Mouse (Mus musculus): ENCODE data around the gene Slc35f1.

Gene Slc35f1

DNA sequence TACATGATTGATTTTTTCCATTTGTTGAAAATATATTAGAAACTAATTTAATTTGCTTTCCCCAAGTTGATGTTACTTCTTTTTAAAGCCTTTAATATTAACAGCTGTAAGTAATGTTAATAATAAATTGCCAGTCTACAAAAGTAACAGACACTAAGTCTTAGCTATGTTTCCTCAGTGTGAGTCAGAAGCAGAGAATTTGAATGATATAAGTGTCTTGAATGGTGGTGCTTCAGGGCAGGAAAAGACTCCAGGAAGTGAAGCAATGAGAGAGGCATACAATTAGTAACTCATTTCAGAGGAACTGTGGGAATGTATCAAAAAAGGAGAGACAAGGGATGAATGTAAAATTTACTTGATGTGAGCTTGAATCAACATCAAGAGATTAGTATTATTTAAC is 244.3 kb downstream of the Slc35f1 start:
- no peak for DNase-seq

DNA sequence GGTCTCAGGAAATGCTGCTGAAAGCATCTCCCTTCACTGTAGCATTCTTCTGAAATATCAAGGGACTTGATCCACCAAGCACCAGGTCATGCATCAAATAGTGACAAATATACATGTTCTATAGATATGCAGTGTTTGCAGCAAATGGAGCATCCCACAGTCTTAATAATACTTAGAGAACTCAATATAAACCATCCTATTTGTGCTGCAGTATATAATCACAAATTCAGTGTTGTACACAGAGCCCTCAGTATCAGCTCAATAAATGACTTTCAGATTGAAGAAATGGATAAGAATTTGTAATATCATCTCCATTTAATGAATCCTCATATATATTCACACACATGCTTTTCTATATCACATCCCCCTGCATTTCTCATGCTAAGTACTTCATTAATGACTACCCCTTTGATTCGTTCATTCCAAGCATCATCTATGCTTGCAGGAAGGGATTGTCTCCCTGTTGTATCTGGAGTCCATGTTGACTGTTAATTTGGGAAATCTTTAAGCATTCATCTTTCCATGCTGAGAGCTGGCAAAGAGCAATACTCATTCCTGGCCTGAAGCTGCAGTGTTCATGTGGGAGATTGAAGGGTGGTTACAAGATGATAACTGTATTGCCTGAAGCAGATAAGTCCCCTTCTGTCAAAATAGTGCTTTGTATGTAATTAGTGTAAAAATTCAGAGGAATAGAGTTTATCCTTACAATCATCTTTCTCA is 249.9 kb downstream of the Slc35f1 start:
- DNase-seq = no peak

GRCm38 (mm10) chr10:52940831-52941216 is 250.5 kb downstream of the Slc35f1 start:
- DNase-seq = no peak

- no peak for DNase-seq
Measured at GRCm38 (mm10) chr10:52952581-52952980, 262.2 kb downstream of the Slc35f1 start.

GRCm38 (mm10) chr10:52956728-52957127 is 266.4 kb downstream of the Slc35f1 start:
- DNase-seq = no peak

GRCm38 (mm10) chr10:52979251-52979650 is 288.9 kb downstream of the Slc35f1 start:
- no peak for DNase-seq

DNA sequence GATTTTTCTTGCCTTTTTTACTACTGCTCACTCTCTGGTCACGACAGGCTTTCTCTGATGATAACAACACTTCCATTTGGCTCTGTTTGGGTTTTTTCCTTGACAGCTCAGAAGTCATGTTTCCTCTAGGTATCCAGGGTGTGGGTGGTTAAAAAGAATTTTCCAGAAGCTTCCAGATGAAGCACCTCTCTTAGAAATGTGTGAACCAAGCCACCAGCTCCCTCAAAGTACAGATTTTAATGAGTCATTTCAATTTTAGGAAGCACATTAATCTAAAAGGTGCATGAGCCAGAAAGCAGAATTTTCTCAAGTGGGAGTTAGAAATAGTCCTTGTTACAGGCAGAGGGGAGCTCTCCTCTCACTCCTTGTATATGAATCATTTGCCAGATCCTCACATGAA is 292.5 kb downstream of the Slc35f1 start:
- DNase-seq = no peak

- no peak for DNase-seq
Measured at GRCm38 (mm10) chr10:52992246-52992645, 301.9 kb downstream of the Slc35f1 start.

- no peak for DNase-seq
Measured at GRCm38 (mm10) chr10:52996886-52997285, 306.6 kb downstream of the Slc35f1 start.

- DNase-seq = no peak
Measured at GRCm38 (mm10) chr10:53001136-53001535, 310.8 kb downstream of the Slc35f1 start.

DNA sequence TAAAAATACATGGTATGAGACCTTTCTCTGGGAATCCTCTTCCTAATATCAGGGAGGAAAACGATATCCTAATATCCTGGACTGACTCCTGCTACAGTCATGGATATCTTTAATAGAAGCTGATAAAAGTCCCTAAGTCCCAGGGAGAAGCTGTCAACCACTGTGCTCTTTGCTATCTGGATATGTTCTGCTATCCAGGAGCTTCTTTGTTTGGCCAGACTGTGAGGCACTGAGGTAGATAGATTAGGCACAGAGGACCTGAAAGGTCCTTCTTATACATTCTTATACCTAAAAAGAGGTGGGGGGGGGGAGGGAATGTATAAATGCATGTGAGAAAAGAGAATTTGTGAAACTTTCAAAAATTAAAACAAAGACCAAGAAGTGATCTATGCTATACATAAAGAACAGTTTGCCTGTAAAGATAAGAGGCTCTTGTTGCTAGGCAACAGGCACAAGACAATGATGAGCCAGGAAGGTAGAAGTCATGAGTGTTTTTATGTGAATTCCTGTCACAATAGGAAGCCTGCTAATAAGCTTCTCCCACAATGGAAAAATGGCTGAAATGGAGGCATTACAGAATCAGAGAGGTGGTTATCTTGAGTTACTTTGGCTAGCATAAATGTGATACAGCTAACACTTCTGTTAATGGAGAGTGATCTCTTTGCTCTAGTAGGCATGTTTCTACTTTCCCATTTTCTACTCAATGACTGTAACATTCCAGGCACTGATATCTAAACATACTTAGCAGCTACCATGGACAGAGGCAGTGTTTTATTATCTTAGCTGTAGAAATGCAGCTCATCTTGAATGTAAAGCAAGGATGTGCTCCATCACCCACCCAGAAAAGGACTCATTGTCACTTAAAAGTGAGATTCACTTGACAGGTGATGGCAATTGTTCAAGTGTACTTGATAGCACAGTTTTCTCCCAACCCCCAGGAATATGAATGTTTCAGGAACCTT is 316.2 kb downstream of the Slc35f1 start:
- DNase-seq = no peak

GRCm38 (mm10) chr10:53013878-53014277 is 323.5 kb downstream of the Slc35f1 start:
- no peak for DNase-seq

GRCm38 (mm10) chr10:53028454-53028853 is 338.1 kb downstream of the Slc35f1 start:
- DNase-seq = no peak

DNA sequence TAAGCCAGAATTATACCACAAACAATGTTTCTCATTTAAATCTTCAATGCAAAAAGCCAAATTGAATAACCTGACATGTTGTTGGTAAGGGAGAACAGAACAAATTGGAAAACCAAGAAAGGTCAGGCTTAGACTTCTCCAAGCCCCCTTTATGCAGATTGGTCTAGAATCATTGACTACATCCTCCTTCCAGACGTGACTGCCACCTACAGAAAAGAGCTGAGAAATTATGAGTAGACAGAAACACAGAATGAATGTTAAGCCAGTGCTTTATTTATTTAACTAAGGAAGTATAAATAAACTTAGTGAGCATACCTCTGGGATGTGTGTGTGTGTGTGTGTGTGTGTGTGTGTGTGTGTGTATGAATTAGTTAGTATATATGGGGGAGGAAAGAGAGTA is 344.9 kb downstream of the Slc35f1 start:
- DNase-seq = no peak

- no peak for DNase-seq
Measured at GRCm38 (mm10) chr10:53045931-53046330, 355.6 kb downstream of the Slc35f1 start.

DNA sequence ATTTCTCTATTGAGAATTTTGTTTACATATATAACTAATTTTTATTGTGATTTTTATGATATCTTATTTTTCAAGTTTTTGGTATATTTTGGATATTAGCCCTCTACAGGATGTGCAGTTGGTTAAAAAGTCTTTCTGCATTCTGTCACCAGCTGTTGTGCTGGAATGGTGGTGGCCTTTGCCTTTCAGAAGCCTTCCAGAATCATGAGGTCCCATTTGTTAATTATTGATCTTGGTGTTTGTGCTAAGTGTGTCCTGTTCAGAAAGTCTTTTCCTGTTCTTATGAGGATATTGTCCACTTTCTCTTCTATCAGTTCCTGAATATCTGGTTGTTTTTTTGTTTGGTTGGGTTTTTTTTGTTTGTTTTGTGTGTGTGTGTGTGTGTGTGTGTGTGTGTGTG is 362.2 kb downstream of the Slc35f1 start:
- no peak for DNase-seq

GRCm38 (mm10) chr10:53060745-53061144 is 370.4 kb downstream of the Slc35f1 start:
- no peak for DNase-seq

- DNase-seq = no peak
Measured at GRCm38 (mm10) chr10:53062741-53063140, 372.4 kb downstream of the Slc35f1 start.

DNA sequence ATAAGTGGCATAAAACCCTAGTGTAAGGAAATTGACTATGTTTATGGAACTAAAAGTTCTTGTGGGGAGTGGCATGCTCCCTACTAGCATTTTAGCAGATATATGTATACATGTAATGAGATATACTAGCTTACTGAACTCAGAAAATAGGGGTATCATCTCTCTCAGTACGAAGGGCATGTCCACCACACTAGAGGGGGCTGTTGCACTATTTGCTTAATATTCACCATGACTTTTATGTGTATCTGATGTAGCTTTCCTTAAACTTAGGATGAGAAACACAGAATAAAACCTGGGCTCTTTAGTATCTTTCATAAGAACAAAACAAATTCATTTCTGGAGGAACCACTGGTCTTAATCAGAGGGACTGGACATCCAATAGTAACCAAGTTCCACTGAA is 397.5 kb downstream of the Slc35f1 start:
- DNase-seq = no peak

DNA sequence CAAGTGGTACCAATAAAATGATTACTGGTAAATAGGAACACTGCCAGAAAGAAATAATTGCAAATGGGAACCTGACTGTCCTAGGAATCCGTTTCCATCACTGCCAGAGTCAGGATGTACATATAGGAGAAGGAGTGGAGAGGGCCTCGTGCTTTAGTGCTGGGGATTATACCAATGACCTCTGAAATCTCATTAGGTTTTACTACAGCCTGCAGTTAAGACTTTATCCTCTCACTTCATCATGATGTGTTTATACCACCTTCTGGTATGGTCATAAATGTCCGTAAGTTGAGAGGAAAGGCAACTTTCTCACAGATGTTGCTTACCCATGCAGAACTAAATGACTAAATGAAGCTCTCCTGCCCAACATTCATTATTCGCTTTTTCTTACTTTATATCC is 401.2 kb downstream of the Slc35f1 start:
- DNase-seq = no peak

DNA sequence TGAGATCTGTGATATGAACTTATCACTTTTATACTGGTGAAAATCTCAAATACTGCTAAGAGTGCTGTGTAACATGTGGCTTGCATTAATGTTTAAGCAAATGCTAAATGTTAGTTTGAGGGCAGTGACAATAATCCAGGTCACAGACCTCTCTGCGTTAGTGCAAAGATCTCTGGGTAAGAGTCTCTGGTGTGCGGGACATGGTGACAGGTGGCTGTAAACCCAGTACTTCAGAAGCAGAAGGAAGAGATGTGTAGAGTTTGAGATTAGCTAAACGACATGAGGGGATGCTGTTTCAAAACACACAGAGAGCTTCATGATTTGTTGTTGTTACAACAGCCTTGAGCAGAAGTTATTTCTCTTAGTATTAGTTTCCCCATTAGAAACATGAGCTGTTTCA is 406.1 kb downstream of the Slc35f1 start:
- no peak for DNase-seq

GRCm38 (mm10) chr10:53100881-53101280 is 410.5 kb downstream of the Slc35f1 start:
- no peak for DNase-seq

- DNase-seq = no peak
Measured at GRCm38 (mm10) chr10:53101412-53101811, 411.1 kb downstream of the Slc35f1 start.

DNA sequence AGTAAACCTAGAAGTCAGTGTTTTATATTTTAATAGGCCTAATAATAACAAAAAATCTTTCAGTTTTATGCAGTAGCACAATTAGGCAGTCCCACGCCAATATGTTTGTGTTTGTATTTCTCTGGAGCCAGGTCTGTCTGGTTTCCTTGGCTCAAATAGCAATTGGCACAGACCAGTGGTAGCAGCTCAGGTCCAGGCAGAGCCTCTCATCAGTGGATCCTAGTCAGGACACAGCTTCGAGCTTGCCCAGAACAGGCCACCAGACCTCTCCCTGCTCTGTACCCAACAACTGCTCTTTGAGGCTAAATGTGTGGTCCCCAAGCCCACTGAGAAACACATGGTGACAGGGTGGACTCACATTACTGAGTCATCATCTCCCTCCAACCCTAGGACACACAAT is 412.1 kb downstream of the Slc35f1 start:
- DNase-seq = no peak
